Mouse (Mus musculus) liver, adult (tissue): ENCODE data around the gene Adamts8.

ENCODE experiments used
- GATA4 ChIP-seq: IDR thresholded peaks from 2 replicates; pipeline ENCODE4 v1.6.1; 2014; ENCODE audit warnings: mild to moderate bottlenecking, low read length; ENCODE audit not compliant: insufficient replicate concordance

The Adamts8 gene

GRCm38 (mm10) chr9:30916266-30916968, 25.9 kb upstream of the Adamts8 start:
- TF ChIP-seq GATA4: no peak

DNA sequence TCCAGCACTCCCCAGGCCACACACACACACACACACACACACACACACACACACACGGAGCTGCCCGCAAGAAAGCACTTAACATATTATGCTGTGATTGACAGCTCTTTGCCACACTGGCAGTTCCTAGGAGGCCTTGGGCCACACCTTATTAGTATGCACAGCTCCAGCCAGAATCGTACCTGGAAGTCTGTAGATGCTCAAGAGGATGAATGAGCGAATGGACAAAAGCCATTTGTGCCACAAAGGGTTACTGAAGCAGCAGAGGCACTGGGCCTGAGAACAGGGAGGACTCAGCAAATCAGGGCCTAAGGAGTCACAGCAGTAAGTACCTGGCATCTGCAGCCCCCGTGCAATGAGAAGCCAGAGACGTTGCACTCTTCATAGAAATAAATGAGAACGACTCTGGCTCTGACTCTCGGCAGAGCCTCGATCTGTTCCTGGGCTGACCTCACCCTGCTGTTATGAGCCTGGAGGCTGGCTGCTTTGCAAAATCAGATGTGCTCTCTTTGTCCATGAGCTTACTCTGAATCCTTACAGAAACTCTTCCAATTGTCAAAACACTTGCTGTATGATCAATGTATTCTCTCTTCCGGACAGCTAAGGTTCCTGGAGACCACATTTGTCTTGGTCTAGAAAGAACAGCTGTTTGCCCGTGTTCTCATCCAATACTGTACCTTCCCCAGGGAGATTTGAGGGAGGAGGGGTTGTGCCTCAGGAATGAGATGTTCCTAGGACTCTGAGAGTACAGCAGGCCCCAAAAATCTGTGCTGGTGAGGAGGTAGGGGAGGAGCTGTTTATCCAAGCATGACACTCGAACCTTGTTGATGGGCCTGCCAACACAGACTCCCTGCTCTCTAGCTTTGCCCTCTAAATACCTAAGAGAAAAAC, 23.7 kb upstream of the Adamts8 start:
- TF ChIP-seq GATA4: no peak

DNA sequence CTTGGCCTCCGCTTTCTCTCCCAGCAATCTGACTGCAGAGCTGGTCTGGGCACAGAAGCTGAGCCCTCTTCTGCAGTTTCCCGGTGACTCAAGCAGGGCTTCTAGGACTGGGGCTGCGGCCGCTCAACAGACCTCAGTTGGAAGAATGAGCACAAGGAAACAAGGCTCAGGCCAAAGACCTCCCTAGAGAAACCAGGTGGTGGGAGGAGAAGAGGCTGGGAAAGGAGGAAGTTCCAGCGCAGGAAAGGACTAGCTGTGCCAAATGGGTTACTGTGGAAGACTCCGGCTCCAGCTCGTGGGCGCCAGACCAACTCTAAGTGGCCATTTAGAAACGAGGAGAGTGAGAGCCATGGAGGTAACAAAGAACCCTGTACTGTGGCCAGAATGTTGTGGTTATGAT, 22.7 kb upstream of the Adamts8 start:
- no peak for TF ChIP-seq GATA4

- no peak for TF ChIP-seq GATA4
Measured at GRCm38 (mm10) chr9:30920736-30921135, 21.6 kb upstream of the Adamts8 start.

DNA sequence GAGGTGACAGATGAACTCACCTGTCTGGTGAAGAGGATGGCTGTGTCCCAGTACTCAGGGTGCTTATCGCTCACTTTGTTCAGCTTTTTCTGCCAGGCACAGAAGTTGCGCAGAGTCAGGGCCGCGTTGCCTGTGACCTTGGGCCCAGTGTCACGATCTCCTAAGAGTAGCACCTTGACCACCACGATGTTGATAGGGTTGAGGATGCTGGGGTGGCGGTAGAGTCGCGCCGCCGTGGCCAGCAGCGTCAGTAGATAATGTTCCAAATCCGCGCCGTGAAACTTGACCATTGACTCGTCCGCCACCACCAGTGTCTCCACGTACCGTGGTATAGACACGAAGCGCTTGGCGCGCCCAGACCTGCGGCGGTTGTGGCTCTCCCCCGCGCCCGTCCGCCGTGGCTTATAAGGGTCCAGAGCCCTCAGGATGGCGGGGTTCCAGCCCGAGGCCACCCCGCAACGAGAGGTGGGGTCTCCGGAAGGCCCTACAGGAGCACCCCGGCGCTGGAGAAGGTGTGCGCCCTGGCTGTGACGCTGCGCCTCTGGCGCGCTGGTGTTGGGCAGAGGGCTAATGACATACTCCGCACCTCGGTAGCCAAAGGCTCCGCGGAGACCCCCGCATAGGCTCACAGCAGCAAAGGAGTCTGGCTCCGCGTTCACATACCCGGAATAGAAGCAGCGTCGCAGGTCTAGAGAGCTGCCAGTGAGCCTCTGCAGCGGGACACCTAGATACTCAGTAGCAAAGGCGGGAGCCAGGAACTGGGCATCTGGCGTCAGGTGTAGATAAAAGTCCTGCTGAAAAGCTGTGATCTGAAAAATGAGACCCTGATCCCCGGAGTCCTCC, 20.9 kb upstream of the Adamts8 start:
- no peak for TF ChIP-seq GATA4

- no peak for TF ChIP-seq GATA4
Measured at GRCm38 (mm10) chr9:30922197-30922894, 20.0 kb upstream of the Adamts8 start, which contains the start of gene Adamts15. Adamts15 (minus strand) TSS chr9:30922452.

- TF ChIP-seq GATA4: no peak
Measured at GRCm38 (mm10) chr9:30928759-30929158, 13.6 kb upstream of the Adamts8 start.

- TF ChIP-seq GATA4: no peak
Measured at GRCm38 (mm10) chr9:30932346-30932745, 10.0 kb upstream of the Adamts8 start.

- no peak for TF ChIP-seq GATA4
Measured at GRCm38 (mm10) chr9:30934827-30935226, 7.5 kb upstream of the Adamts8 start.

DNA sequence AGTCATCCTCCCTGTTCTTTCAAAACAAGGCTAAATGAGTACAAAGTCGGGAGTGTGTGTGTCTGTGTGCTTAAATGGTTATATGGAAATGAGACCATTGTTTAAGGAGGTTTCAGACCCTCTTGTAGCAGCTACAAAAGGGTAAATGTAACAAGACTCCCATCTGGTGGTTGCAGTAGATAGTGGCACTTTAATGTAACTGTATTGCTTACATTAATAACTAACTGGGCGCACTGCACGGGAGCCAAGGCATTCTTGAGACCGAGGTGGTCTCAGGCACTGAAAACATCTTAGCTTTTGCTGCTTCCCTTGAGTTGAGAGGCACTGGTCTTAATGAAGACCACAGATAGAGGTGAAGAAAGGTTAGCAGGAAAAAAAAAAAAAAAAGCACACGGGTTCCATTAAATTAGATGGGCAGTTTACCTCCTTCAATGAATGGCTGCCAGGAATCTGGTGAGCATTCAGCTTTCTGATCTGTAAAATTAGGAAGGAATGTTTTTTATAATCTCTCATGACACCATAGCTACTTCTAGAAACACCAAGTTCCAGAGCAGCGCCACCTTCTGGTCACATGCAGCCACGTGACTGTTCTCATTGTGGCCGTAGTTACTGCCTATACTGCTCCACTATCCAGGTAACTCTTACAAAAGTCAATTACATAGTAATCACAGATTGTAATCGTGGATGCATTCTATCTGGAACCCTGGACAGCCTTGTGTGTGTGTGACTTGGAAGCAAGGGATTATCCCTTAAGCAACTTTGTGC, 5.5 kb upstream of the Adamts8 start:
- no peak for TF ChIP-seq GATA4

GRCm38 (mm10) chr9:30940328-30940727, 2.0 kb upstream of the Adamts8 start:
- TF ChIP-seq GATA4: no peak

GRCm38 (mm10) chr9:30943341-30943740, 979 bp downstream of the Adamts8 start:
- TF ChIP-seq GATA4: no peak

GRCm38 (mm10) chr9:30944234-30944633, 1.9 kb downstream of the Adamts8 start:
- TF ChIP-seq GATA4: no peak

DNA sequence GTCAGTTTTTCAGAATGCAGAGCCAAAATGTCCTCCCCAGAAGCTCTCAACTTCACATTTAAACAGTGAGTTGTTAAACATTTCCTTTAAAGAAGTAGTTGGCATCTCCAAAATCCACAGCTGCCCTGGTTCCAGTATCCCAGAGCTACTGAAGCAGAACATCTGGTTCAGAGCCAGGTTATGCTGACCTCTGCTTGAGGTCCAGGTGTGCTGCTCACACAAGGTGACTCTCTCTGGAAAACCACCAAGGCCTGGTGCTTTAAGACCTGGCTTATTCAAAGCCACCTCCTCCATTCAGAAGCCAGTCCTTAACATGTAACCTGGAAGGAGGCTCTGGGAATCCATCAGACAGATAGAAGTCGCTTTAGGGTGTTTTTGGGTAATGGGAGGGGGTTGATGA, 2.9 kb downstream of the Adamts8 start:
- no peak for TF ChIP-seq GATA4

GRCm38 (mm10) chr9:30949422-30949821, 7.1 kb downstream of the Adamts8 start:
- TF ChIP-seq GATA4: no peak

GRCm38 (mm10) chr9:30949971-30950370, 7.6 kb downstream of the Adamts8 start:
- TF ChIP-seq GATA4: no peak
